Mouse (Mus musculus): ENCODE measurements around the gene Frmpd1.
A peak's percentile ranks its signal among the peaks of the same experiment; 100 is the strongest.

Frmpd1 gene

GRCm38 (mm10) chr4:45242163-45242562 lies 57.5 kb downstream of the Frmpd1 start:
- DNase-seq, result no peak

DNA sequence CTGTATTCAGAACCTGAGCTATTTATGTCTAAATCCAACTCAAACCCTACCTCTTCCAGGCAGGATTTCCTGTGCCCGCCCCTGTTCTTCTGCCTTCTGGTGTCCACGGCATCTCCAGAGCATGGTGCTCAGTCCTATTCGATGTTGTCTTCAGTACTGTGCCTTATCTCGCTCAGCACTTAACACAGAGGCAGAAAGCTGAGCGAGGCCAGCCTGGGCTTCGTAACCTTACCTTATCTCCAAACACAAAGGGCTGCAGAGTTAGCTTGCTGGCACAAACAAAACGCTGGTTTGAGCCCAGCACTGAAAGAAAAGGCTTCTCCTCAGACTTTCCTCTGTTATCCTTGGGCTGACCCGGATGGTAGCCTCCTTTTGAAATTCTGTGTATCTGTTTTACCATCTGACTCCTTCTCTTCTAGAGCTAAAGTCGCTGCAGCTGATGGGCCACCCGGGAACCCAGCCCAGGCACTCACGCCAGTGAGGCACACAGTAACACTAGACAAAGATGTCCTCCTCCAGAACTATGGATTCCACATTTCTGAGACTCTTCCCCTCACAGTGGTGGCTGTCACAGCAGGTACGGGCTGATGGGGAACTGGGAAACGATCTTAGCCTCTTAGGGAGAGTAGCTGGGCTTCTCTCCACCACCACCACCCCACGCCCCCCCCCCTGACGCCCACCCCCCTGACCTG lies 58.7 kb downstream of the Frmpd1 start:
- no peak for DNase-seq

DNA sequence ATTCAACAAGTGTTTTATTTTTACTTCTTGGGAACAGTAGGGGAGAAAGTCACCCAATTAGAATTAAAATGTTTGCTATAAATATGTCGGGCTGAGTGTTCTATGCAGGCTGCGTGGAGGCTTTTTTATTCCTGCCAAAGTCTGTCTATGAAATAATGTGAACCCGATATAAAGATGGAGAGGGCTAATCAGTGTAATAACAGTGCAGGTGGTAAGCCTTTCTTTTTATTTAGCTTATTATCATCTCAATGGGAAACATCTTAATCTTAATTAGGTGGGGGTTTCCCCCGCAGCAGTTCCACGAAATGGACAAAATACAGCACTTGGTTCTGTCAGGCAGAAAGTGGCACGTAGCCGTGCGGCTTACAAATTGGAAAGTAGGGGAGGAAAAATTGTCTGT lies 66.6 kb downstream of the Frmpd1 start:
- DNase-seq, result no peak

- peak; percentile 23 for DNase-seq
Observed at GRCm38 (mm10) chr4:45252861-45253262, 68.2 kb downstream of the Frmpd1 start.

DNA sequence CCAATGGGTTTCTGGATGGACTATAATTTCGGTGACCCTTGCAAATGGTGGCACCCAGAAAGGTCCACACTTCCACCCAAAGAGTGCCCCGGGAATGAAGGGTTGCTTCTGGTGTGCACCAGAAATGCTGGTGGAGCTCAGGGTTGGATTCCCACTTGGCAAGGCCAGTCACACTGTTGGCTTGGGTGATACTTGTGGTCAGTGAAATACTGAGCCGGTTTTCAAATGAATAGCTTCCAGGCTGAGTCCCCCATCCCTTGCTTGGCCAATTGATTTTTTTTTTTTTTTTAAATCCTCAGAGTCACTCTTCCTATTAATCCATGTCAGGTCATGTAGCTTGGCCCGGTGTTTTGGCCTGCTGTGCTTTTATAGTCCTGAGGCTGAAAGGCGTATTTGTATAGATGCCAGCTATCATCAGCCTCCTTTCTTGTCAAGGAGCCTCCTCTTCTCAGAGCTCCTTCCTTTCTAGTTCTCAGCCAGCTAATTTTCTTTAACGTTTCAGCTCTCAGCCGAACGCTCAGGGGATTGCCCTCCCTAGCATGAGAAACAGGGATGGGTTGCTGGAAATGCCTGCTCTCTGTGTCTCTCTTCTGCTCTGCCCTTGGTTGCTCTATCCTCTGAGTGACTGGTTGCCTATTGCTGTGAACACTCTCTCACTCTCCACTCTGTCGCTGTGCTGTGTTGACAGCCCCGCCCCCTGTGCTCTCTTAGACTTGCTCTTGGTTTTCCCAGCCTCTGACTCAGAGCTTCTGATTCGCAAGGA lies 69.3 kb downstream of the Frmpd1 start:
- DNase-seq, result peak; percentile 40

DNA sequence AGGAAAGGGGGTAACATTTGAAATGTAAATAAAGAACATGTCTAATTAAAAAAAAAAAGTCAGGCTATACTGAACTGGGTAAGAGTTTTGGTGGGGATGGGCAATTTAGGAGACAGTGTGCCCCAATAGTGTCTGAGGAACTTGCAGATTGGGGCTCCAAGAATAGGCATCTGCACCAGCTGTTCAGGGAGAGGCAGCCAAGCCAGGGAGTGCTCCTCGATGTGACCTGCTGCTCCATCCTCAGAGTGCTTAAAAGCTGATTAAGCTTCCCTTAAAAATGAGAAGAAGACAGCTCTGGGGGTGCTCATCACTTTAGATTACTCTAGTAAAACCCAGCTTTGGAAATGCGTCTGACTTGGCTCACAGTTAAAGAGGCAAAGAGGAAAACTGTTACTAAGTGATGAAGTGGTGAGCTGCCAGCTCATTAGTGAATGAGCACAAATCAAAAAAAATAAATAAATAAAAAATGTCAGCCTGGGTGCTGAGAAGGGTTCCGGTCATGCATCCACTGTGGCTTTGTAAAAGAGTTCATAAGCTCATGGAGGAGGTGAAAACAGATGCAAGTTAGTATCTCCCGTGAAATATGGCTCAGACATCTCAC lies 74.7 kb downstream of the Frmpd1 start:
- DNase-seq, result no peak

- no peak for DNase-seq
Observed at GRCm38 (mm10) chr4:45261551-45261950, 76.9 kb downstream of the Frmpd1 start.

DNA sequence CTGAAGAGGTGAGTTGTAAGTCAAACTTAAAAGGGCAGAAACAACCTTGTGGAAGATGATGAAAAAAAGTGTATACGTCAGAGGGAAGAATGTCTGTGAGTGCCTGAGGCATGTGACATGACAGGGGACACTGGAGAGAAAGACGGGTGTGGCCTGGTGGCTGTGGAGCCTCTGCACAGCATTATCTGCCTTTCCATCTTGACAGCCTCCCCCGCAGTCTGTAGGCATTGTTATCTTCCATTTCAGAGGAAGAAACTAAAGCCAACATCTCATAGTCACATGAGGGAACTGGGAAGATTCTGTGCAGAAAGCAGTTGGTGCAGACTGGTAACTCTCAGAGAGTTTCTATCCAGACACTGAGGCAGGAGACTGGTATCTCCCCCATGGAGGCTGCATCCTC lies 83.2 kb downstream of the Frmpd1 start:
- no peak for DNase-seq

- no peak for DNase-seq
Observed at GRCm38 (mm10) chr4:45271041-45271452, 86.4 kb downstream of the Frmpd1 start.

GRCm38 (mm10) chr4:45275770-45276169 lies 91.1 kb downstream of the Frmpd1 start:
- DNase-seq, result no peak

DNA sequence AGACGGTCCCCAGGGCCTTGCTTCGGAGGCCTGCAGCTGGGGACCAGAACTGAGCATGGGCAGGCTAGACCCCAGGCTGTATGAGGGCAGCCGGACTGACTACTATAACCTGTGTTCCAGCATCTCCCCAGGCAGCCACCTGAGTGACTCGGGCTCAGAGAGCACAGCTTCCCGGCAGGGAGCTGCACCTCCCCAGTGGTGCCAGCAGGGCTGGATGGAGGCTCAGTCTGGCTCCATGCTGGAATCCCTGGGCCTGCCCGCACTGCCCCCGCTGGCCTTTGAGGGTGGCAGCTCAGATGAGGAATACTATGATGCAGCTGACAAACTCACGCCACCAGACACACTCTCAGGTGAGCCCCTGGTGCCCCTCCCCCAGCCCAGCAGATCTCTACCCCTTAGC lies 94.6 kb downstream of the Frmpd1 start:
- DNase-seq, result no peak

DNA sequence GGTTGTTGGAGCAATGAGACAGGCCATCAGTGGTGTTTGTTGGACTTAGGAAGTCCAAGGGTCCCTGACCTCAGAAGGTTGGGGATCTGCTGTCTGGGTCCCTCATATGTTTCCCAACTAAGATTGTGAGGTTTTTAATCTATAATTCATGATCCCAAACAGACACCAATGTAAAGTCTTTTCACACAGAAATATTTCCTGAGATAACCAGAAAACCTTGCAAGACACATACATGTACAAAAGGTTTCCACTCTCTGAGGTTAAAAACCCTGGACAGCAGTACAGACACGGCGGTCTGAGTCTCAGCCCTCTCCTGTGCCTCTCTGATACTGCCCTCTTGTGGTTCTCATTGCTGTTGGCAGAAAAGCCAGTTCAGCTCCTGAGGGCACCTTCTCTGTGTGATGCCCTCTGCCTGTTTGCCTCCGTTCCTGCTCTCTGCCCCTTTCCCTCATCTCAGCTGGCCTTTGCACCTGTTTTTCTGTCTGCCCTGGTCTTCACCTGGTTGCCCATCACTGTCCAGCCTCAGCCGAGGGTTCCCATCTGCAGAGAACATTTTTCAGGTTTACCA lies 95.4 kb downstream of the Frmpd1 start:
- DNase-seq, result peak; percentile 66

- DNase-seq, result no peak
Observed at GRCm38 (mm10) chr4:45286318-45286717, 101.6 kb downstream of the Frmpd1 start.

- no peak for DNase-seq
Observed at GRCm38 (mm10) chr4:45287906-45288305, 103.2 kb downstream of the Frmpd1 start.

DNA sequence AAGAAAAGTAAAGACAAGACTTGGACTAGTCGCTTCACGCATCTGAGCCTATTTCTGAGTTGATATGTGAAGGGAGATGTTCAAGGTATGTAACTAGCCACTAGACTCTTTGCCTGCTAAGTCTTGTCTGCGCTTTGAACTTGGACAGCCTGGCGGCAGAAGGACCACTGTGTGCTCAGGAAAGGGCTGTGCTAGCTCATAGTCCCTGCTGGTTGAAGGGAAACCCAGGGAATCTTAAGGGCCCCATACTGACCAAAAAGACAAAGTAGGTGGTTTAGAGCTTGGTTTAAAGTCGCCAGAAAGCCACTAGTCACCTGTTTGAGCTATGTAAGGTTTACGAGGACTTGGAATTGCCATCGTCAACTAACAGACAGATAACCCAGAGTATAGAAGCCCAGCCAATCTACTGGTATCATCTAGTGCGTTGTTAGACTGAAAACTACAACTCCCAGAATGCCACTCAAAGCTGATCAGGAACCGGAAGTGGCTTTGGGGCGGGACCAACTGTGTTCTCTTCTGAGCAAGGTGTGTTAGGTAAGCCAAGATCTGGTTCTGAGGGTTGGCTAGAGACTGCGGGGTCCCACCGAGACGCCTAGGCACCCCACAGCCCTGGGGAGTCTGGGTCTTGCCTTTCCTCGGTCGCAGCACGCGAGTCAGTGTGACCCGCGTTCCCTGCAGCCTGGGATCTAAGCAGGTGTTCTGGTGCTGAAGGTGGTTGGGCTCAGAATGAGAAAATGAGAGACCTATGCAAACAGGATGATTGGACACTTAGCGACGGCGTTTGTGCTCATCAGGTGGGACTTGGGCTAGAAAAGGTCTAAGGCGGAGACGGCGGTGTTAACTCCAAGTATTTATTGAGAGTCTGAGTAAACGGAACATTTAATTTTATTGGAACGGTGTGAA lies 112.2 kb downstream of the Frmpd1 start, which contains the start of gene Trmt10b:
TSS of gene Trmt10b (plus strand) at position 466 of the 903 bp plus-strand sequence.
- DNase-seq, result peak; percentile 79

GRCm38 (mm10) chr4:45305536-45305935 lies 120.9 kb downstream of the Frmpd1 start:
- DNase-seq, result no peak

DNA sequence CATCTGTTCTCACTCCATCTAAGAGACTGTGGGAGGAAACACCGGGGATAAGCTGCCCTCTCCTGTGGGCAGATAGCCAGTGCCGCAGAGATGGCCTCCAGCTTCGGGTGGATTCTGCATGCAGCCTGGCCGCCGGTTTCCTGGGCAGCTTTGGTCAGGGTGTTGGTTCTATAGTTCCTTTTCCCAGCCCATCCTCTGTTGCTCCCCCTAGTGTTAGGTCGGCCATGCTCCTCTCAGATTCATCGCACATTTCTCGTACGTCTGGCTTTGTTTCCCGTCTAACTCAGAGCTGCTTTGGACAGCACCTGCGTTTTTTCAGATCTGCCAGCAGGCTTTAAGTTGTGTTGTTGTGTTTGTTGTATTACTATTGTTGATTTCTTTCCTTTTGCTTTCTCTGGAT lies 123.4 kb downstream of the Frmpd1 start:
- DNase-seq, result peak; percentile 21

DNA sequence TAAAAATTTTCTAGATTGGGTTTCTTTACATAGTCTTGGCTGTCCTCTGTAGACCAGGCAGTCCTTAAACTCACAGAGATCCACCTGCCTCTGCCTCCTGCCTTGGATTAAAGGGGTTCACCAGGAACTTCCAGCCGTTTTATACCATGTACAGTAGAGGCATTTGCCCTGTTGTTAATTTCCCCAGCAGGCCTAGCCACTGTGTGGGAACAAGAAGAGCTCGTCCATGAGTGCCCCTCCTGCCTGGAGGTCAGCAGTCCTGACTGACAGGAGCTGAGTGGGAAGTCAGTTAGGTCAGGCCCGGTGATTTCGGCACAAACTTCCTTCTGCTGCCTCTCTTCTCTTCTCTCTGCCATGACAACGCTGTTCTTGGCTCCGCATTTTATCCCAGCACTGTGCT lies 123.9 kb downstream of the Frmpd1 start:
- DNase-seq, result no peak

DNA sequence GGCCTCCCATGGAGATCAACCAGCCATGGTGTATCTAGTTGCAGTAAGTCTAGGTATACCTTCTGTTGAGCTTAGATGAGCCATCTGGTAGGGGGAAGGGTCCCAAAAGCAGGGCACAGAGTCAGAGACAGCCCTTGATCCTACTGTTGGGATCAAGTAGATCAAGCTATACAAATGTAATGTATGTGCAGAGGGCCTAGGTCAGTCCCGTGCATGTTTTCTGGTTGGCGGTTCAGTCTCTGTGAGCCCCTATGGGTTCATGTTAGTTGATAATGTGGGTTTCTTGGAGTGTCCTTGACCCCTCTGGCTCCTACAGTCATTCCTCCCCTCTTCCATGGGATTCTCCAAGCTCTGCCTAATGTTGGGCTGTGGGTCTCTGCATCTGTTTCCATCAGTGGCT lies 126.4 kb downstream of the Frmpd1 start:
- DNase-seq, result no peak

GRCm38 (mm10) chr4:45320159-45320816 lies 135.6 kb downstream of the Frmpd1 start:
- peak; percentile 88 for DNase-seq

DNA sequence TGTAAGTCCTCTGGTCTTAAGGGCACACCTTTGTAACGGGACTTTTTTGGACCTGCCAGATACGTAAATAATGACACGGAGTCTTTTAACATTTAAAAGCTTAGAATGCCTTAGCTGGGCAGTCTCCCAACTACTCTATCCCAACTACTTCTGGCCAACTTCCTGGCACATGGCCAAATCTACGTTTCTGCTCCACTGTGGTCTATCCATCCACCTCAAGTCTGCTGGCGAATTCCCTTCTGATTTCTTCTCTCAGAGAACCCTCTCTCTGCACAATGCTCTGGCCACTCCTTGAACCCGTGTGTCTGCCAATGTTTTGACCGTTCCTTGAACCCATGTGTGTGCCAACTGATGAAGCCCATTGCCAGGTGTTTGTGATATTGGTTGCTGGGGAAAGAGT lies 146.5 kb downstream of the Frmpd1 start:
- no peak for DNase-seq

DNA sequence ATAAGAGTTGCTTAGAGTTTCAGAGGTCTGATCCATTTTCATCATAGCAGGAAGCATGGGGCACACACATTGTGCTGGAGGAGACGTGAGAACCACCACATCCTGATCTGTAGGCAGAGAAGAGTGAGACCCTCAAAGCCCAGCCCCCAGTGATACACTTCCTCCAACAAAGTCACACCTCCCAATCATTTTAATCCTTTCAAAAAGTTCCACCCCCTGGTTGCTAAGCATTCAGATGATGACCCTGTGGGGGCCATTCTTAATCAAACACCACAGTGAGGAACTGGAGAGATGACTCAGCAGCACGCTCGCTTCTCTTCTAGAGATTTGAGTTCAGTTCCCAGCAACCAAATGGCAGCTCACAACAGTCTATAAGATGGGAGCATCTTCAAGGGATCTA lies 147.8 kb downstream of the Frmpd1 start:
- DNase-seq, result no peak

Data from right cerebral cortex, adult 18-20 months (tissue).